Mouse (Mus musculus): Measurements from ENCODE around the gene Tada1. TPM values are rescaled to one million over a fixed set of nuclear protein-coding genes. Genes with fewer than 3 reads are reported as not detected.
A peak's percentile ranks its signal among the peaks of the same experiment; 100 is the strongest.

Tada1 gene
- total RNA-seq (2021): 10 to 100 TPM; 36.6 to 37.8 TPM

- DNase-seq: peak; percentile 87 to 91
These were observed at the start of gene Tada1 for GRCm38 (mm10) chr1:166379013-166379629. Tada1 (plus strand) TSS chr1:166379097.

- peak in 1 of 2 experiments; percentile 16 for DNase-seq
These were observed 48.1 kb upstream of the Tada1 start for GRCm38 (mm10) chr1:166330752-166331151.

- peak in 1 of 2 experiments; percentile 23 for DNase-seq
These were observed 39.8 kb upstream of the Tada1 start for GRCm38 (mm10) chr1:166339110-166339509.

- no peak for DNase-seq
These were observed 36.8 kb upstream of the Tada1 start for GRCm38 (mm10) chr1:166342060-166342459.

- DNase-seq: no peak
These were observed 36.4 kb upstream of the Tada1 start for GRCm38 (mm10) chr1:166342539-166342938.

- no peak for DNase-seq
These were observed 35.3 kb upstream of the Tada1 start for GRCm38 (mm10) chr1:166343586-166343985.

GRCm38 (mm10) chr1:166344300-166345077, 34.4 kb upstream of the Tada1 start:
- peak; percentile 29 to 30 for DNase-seq

GRCm38 (mm10) chr1:166345602-166346001, 33.3 kb upstream of the Tada1 start:
- no peak for DNase-seq

- DNase-seq: no peak
These were observed 32.0 kb upstream of the Tada1 start for GRCm38 (mm10) chr1:166346906-166347305.

GRCm38 (mm10) chr1:166349341-166349740, 29.6 kb upstream of the Tada1 start:
- no peak for DNase-seq

- DNase-seq: no peak
These were observed 29.1 kb upstream of the Tada1 start for GRCm38 (mm10) chr1:166349751-166350150.

GRCm38 (mm10) chr1:166360157-166360855, 18.6 kb upstream of the Tada1 start:
- DNase-seq: peak; percentile 84 to 89

GRCm38 (mm10) chr1:166360896-166361295, 18.0 kb upstream of the Tada1 start:
- no peak for DNase-seq

GRCm38 (mm10) chr1:166361842-166362241, 17.1 kb upstream of the Tada1 start:
- no peak for DNase-seq

- DNase-seq: no peak
These were observed 16.2 kb upstream of the Tada1 start for GRCm38 (mm10) chr1:166362659-166363058.

GRCm38 (mm10) chr1:166363122-166363521, 15.8 kb upstream of the Tada1 start:
- DNase-seq: no peak

GRCm38 (mm10) chr1:166377171-166377570, 1.7 kb upstream of the Tada1 start:
- DNase-seq: no peak

- DNase-seq: no peak
These were observed 375 bp upstream of the Tada1 start for GRCm38 (mm10) chr1:166378431-166379012.

- peak; percentile 65 to 66 for DNase-seq
These were observed 834 bp downstream of the Tada1 start for GRCm38 (mm10) chr1:166379630-166380231.

- DNase-seq: no peak
These were observed 2.4 kb downstream of the Tada1 start for GRCm38 (mm10) chr1:166381336-166381735.

GRCm38 (mm10) chr1:166381821-166382220, 2.9 kb downstream of the Tada1 start:
- DNase-seq: no peak

- no peak for DNase-seq
These were observed 3.7 kb downstream of the Tada1 start for GRCm38 (mm10) chr1:166382626-166383025.
